Mouse (Mus musculus) MEL (cell line): Measurements from ENCODE around the gene Rad9b.

Source experiments
- BHLHE40 ChIP-seq: IDR thresholded peaks from 2 replicates; pipeline ENCODE4 v1.6.1; 2012; ENCODE audit warnings: low read depth, mild to moderate bottlenecking, inconsistent platforms, low read length, improper control_type of control experiment, borderline replicate concordance
- CHD1 ChIP-seq: IDR thresholded peaks from 2 replicates; pipeline ENCODE4 v1.6.1; 2012; ENCODE audit warnings: low read depth, mild to moderate bottlenecking, inconsistent platforms, low read length, improper control_type of control experiment
- CHD2 ChIP-seq: IDR thresholded peaks from 2 replicates; pipeline ENCODE4 v1.6.1; 2011; ENCODE audit warnings: low read length, improper control_type of control experiment
- CTCF ChIP-seq, 3 experiments: IDR thresholded peaks in 2 of 3; conservative IDR thresholded peaks in 1 of 3; 2 replicates each; pipeline ENCODE4 v1.5.1; 2011 to 2012; ENCODE audit warnings: low read length in 3 of 3, low read depth in 2 of 3, mild to moderate bottlenecking in 2 of 3, improper control_type of control experiment in 1 of 3, inconsistent platforms in 1 of 3, mixed read lengths in 1 of 3, moderate library complexity in 1 of 3; ENCODE audit not compliant: control insufficient read depth in 1 of 3, insufficient read depth in 1 of 3, poor library complexity in 1 of 3, severe bottlenecking in 1 of 3
- ELF1 ChIP-seq: IDR thresholded peaks from 2 replicates; pipeline ENCODE4 v1.6.1; 2014; ENCODE audit warnings: low read depth, mild to moderate bottlenecking, inconsistent platforms, low read length, improper control_type of control experiment, moderate library complexity
- EP300 ChIP-seq, 2 experiments: IDR thresholded peaks; 2 replicates each; pipeline ENCODE4 v1.6.1; 2011; ENCODE audit warnings: improper control_type of control experiment in 2 of 2, low read length in 2 of 2, low read depth in 1 of 2, mild to moderate bottlenecking in 1 of 2
- MAX ChIP-seq: IDR thresholded peaks from 2 replicates; pipeline ENCODE4 v1.6.1; 2011; ENCODE audit warnings: low read length, improper control_type of control experiment
- MAZ ChIP-seq: IDR thresholded peaks from 2 replicates; pipeline ENCODE4 v1.6.1; 2012; ENCODE audit warnings: low read depth, mild to moderate bottlenecking, inconsistent platforms, low read length, improper control_type of control experiment
- MYC ChIP-seq: IDR thresholded peaks from 2 replicates; pipeline ENCODE4 v1.6.1; 2011; ENCODE audit warnings: low read depth, mild to moderate bottlenecking, low read length, improper control_type of control experiment, moderate library complexity
- POLR2A ChIP-seq, 2 experiments: IDR thresholded peaks; 2 replicates each; pipeline ENCODE4 v1.6.1; 2011 to 2012; ENCODE audit warnings: low read length in 2 of 2, mild to moderate bottlenecking in 2 of 2, control low read depth in 1 of 2, improper control_type of control experiment in 1 of 2, low read depth in 1 of 2, moderate library complexity in 1 of 2; ENCODE audit not compliant: control insufficient read depth in 1 of 2, insufficient read depth in 1 of 2, poor library complexity in 1 of 2
- SMC3 ChIP-seq: IDR thresholded peaks from 2 replicates; pipeline ENCODE4 v1.6.1; 2011; ENCODE audit warnings: low read depth, low read length, improper control_type of control experiment
- UBTF ChIP-seq: IDR thresholded peaks from 2 replicates; pipeline ENCODE4 v1.6.1; 2012; ENCODE audit warnings: low read depth, mild to moderate bottlenecking, inconsistent platforms, low read length, improper control_type of control experiment, moderate library complexity, borderline replicate concordance; ENCODE audit not compliant: insufficient read depth
- USF2 ChIP-seq, 2 experiments: IDR thresholded peaks; 2 replicates each; pipeline ENCODE4 v1.6.1; 2011 to 2012; ENCODE audit warnings: improper control_type of control experiment in 2 of 2, low read length in 2 of 2, borderline replicate concordance in 1 of 2, inconsistent platforms in 1 of 2, low read depth in 1 of 2, mild to moderate bottlenecking in 1 of 2; ENCODE audit not compliant: insufficient read depth in 1 of 2
- ZMIZ1 ChIP-seq: IDR thresholded peaks from 2 replicates; pipeline ENCODE4 v1.6.1; 2012; ENCODE audit warnings: low read depth, mild to moderate bottlenecking, inconsistent platforms, low read length, improper control_type of control experiment, moderate library complexity

GRCm38 (mm10) chr5:122402160-122402559, 48.1 kb upstream of the Rad9b start:
- TF ChIP-seq UBTF: no peak
- TF ChIP-seq POLR2A (IDR thresholded peaks at IDR 0.05; ENCODE audit: control insufficient read depth in 1 of 2, insufficient read depth in 1 of 2, low read depth in 1 of 2, low read length in 2 of 2, poor library complexity in 1 of 2): no peak
- no peak for TF ChIP-seq CTCF (IDR thresholded peaks at IDR 0.05 in 2 of 3, conservative IDR thresholded peaks at IDR 0.05 in 1 of 3; ENCODE audit: control insufficient read depth in 1 of 3, insufficient read depth in 1 of 3, low read depth in 2 of 3, low read length in 3 of 3, poor library complexity in 1 of 3, severe bottlenecking in 1 of 3)
- TF ChIP-seq MAX: no peak
- no peak for TF ChIP-seq ELF1
- TF ChIP-seq CHD2: no peak
- no peak for TF ChIP-seq USF2 (IDR thresholded peaks at IDR 0.05; ENCODE audit: borderline replicate concordance in 1 of 2, insufficient read depth in 1 of 2, low read depth in 1 of 2, low read length in 2 of 2)
- no peak for TF ChIP-seq CHD1
- TF ChIP-seq EP300 (IDR thresholded peaks at IDR 0.05; ENCODE audit: low read depth in 1 of 2, low read length in 2 of 2): no peak
- TF ChIP-seq ZMIZ1: no peak
- TF ChIP-seq SMC3: no peak
- no peak for TF ChIP-seq MYC
- TF ChIP-seq BHLHE40: no peak
- TF ChIP-seq MAZ: no peak
